In genomic region chr15:100188962-100189404, GRCm38 (mm10) we compare ENCODE assay signal across 16 mouse cellular contexts. TPM values are rescaled to one million over a fixed set of nuclear protein-coding genes. Genes with fewer than 3 reads are reported as not detected.
A peak's percentile ranks its signal among the peaks of the same experiment; 100 is the strongest.
DNase-seq lines count a peak whose midpoint lies in the region; ATAC-seq and TF ChIP-seq lines count a peak whose summit lies in the region.
"Had no signal": no experiment of that assay in that cellular context is flagged by ENCODE, and none has a peak within 500 bp of the region (broad histone marks: within the 10 kb centered on the region; RNA-seq: fewer than 3 reads in every experiment).

No protein-coding gene starts in this region.

- no peak for TF ChIP-seq CTCF in kidney, postnatal 0 days (IDR thresholded peaks at IDR 0.05; ENCODE audit: low read depth)

- peak; percentile 28 for DNase-seq in kidney, postnatal 0 days (ENCODE audit: low spot score)
- no peak for DNase-seq in kidney, postnatal 25 days
- DNase-seq in A20 (ENCODE audit: low read depth, low spot score) = peak; percentile 84
- no peak for DNase-seq in testis, postnatal 14 days (ENCODE audit: low spot score)
- no peak for DNase-seq in heart, adult 11 months
- DNase-seq: adrenal gland, adult 2 months; cerebellum, adult 11-12 months; gastrocnemius, postnatal 10 days; heart, postnatal 10 days; kidney, adult 2 months; thymus, adult 18-20 months had no signal

- 51% methylated on average over 14 of the region's 14 CpGs for WGBS in kidney, postnatal 0 days

- H3K4me3 ChIP-seq in kidney, postnatal 0 days (replicated peaks; ENCODE audit: low read depth, low read length) = no peak overlapping the region
- H3K4me3 ChIP-seq: forebrain, embryonic 15.5 days had no signal

- H3K36me3 ChIP-seq in kidney, postnatal 0 days (ENCODE audit: insufficient read depth, low read length) = peaks cover 59% of the 10 kb centered on the region

- no peak overlapping the region for H3K4me2 ChIP-seq in kidney, postnatal 0 days (ENCODE audit: low read length)
- H3K4me2 ChIP-seq: forebrain, embryonic 15.5 days; hindbrain, embryonic 14.5 days had no signal

- 0 out of 2 replicates have a peak overlapping the region, but pooled peaks have one; percentile 0 for H3K27ac ChIP-seq in kidney, postnatal 0 days
- H3K27ac ChIP-seq: forebrain, embryonic 15.5 days; hindbrain, embryonic 14.5 days; macrophage had no signal

- H3K4me1 ChIP-seq in kidney, postnatal 0 days (replicated peaks; ENCODE audit: insufficient read depth, low read length) = no peaks in the 10 kb centered on the region
- H3K4me1 ChIP-seq: forebrain, embryonic 15.5 days had no signal

- ATAC-seq in kidney, postnatal 0 days (replicated peaks; ENCODE audit: low FRiP score, low read depth) = no peak
- peak; percentile 98 for ATAC-seq in CD4-positive, CD25-positive, alpha-beta regulatory T cell, adult 4 months
- ATAC-seq in inflammation-experienced regulatory T-cells, adult 6 months = peak; percentile 90
- ATAC-seq: forebrain, embryonic 15.5 days had no signal

- no peak overlapping the region for H3K9ac ChIP-seq in kidney, postnatal 0 days (ENCODE audit: low read depth, low read length)
- H3K9ac ChIP-seq: forebrain, embryonic 15.5 days; hindbrain, embryonic 14.5 days had no signal

- H3K9me3 ChIP-seq in kidney, postnatal 0 days (replicated peaks; ENCODE audit: low read length) = no peaks in the 10 kb centered on the region
- H3K9me3 ChIP-seq: forebrain, embryonic 15.5 days had no signal

- H3K27me3 ChIP-seq in kidney, postnatal 0 days (ENCODE audit: insufficient read depth, low read length) = no peaks in the 10 kb centered on the region
- H3K27me3 ChIP-seq: forebrain, embryonic 15.5 days had no signal

RNA-seq across cellular contexts. Expression of gene Atf1, which starts 38.6 kb away (rescaled TPM):
- polyA plus RNA-seq in kidney, postnatal 0 days (2015; fragmentation: Nextera tagmentation; extraction: Ambion mirVana) = 30.2 and 33.9 TPM in 2 replicates
- polyA plus RNA-seq in CD4-positive, CD25-positive, alpha-beta regulatory T cell, adult 4 months (2017; shearing (Covaris generic)) = 10 to 100 TPM; 23.6 to 32.4 TPM
- 10 to 100 TPM; 32.1 to 36.0 (median 33.1) TPM for polyA plus RNA-seq in inflammation-experienced regulatory T-cells, adult 6 months (2017; shearing (Covaris generic))

Comparison
In these comparisons a context has a peak if more than half of its experiments do, and no peak if none do; other contexts are left out.
1. DNase-seq: peak in kidney, postnatal 0 days (single experiment) and A20 (single experiment); none in kidney, postnatal 25 days (0 of 2), testis, postnatal 14 days (single experiment) and heart, adult 11 months (single experiment).